Mouse (Mus musculus): Measurements from ENCODE around the gene Fam193b. TPM values are rescaled to one million over a fixed set of nuclear protein-coding genes. Genes with fewer than 3 reads are reported as not detected.
A peak's percentile ranks its signal among the peaks of the same experiment; 100 is the strongest.

Gene Fam193b
- polyA plus RNA-seq, 1 experiment: 47.6 TPM

- H3K4me1 ChIP-seq (ENCODE audit: control insufficient read depth, insufficient read depth, low read length): peaks cover 10% of the 10 kb centered on the region
- H3K4me3 ChIP-seq (ENCODE audit: insufficient read depth, low read length): peak overlapping the region; percentile 96
Observed at GRCm38 (mm10) chr13:55535191-55535590, 35.7 kb downstream of the Fam193b start.

GRCm38 (mm10) chr13:55529198-55529915, 41.6 kb downstream of the Fam193b start, which contains the start of gene Dok3:
Dok3 (minus strand) TSS chr13:55529296.
- peak within 1 kb of the TSS; percentile 62 for H3K4me3 ChIP-seq (ENCODE audit: insufficient read depth, low read length)

More at GRCm38 (mm10) chr13:55535191-55535590, 35.7 kb downstream of the Fam193b start:
- TF ChIP-seq POLR2A (IDR thresholded peaks at IDR 0.05; ENCODE audit: borderline replicate concordance, low read depth, low read length) (no peak), CTCF (IDR thresholded peaks at IDR 0.05; ENCODE audit: low read depth, low read length) (no peak)
- H3K27ac ChIP-seq (ENCODE audit: insufficient read depth, low read depth, low read length): no peak overlapping the region

GRCm38 (mm10) chr13:55527834-55528772, 42.8 kb downstream of the Fam193b start:
- no peak for TF ChIP-seq POLR2A (IDR thresholded peaks at IDR 0.05; ENCODE audit: borderline replicate concordance, low read depth, low read length)
- TF ChIP-seq CTCF (IDR thresholded peaks at IDR 0.05; ENCODE audit: low read depth, low read length): no peak
- Histone ChIP-seq H3K27ac (ENCODE audit: insufficient read depth, low read depth, low read length) (peak overlapping the region; percentile 68), H3K4me3 (ENCODE audit: insufficient read depth, low read length) (peak overlapping the region; percentile 62), H3K4me1 (ENCODE audit: control insufficient read depth, insufficient read depth, low read length) (peaks cover 30% of the 10 kb centered on the region)

More at GRCm38 (mm10) chr13:55529198-55529915, 41.6 kb downstream of the Fam193b start, which contains the start of gene Dok3:
- peak within 1 kb of the TSS; percentile 68 for H3K27ac ChIP-seq (ENCODE audit: insufficient read depth, low read depth, low read length)
- no peak for TF ChIP-seq CTCF (IDR thresholded peaks at IDR 0.05; ENCODE audit: low read depth, low read length)
- no peak for TF ChIP-seq POLR2A (IDR thresholded peaks at IDR 0.05; ENCODE audit: borderline replicate concordance, low read depth, low read length)
- peaks cover 30% of the 10 kb centered on the region for H3K4me1 ChIP-seq (ENCODE audit: control insufficient read depth, insufficient read depth, low read length)

GRCm38 (mm10) chr13:55527212-55527611, 43.7 kb downstream of the Fam193b start:
- Histone ChIP-seq H3K4me3 (ENCODE audit: insufficient read depth, low read length) (no peak overlapping the region), H3K4me1 (ENCODE audit: control insufficient read depth, insufficient read depth, low read length) (peaks cover 30% of the 10 kb centered on the region), H3K27ac (ENCODE audit: insufficient read depth, low read depth, low read length) (no peak overlapping the region)
- no peak for TF ChIP-seq CTCF (IDR thresholded peaks at IDR 0.05; ENCODE audit: low read depth, low read length)

- no peak overlapping the region for H3K27ac ChIP-seq (ENCODE audit: insufficient read depth, low read depth, low read length)
- peaks cover 30% of the 10 kb centered on the region for H3K4me1 ChIP-seq (ENCODE audit: control insufficient read depth, insufficient read depth, low read length)
- H3K4me3 ChIP-seq (ENCODE audit: insufficient read depth, low read length): no peak overlapping the region
- TF ChIP-seq CTCF (IDR thresholded peaks at IDR 0.05; ENCODE audit: low read depth, low read length) (no peak), POLR2A (IDR thresholded peaks at IDR 0.05; ENCODE audit: borderline replicate concordance, low read depth, low read length) (no peak)
Observed at GRCm38 (mm10) chr13:55525733-55526553, 45.0 kb downstream of the Fam193b start.

- TF ChIP-seq CTCF (IDR thresholded peaks at IDR 0.05; ENCODE audit: low read depth, low read length): no peak
- TF ChIP-seq POLR2A (IDR thresholded peaks at IDR 0.05; ENCODE audit: borderline replicate concordance, low read depth, low read length): no peak
- Histone ChIP-seq H3K27ac (ENCODE audit: insufficient read depth, low read depth, low read length) (no peak overlapping the region), H3K4me1 (ENCODE audit: control insufficient read depth, insufficient read depth, low read length) (peaks cover 30% of the 10 kb centered on the region), H3K4me3 (ENCODE audit: insufficient read depth, low read length) (no peak overlapping the region)
Observed at GRCm38 (mm10) chr13:55523951-55524600, 46.8 kb downstream of the Fam193b start.

GRCm38 (mm10) chr13:55523278-55523677, 47.6 kb downstream of the Fam193b start:
- TF ChIP-seq CTCF (IDR thresholded peaks at IDR 0.05; ENCODE audit: low read depth, low read length) (no peak), POLR2A (IDR thresholded peaks at IDR 0.05; ENCODE audit: borderline replicate concordance, low read depth, low read length) (no peak)
- Histone ChIP-seq H3K4me3 (ENCODE audit: insufficient read depth, low read length) (no peak overlapping the region), H3K4me1 (ENCODE audit: control insufficient read depth, insufficient read depth, low read length) (peaks cover 25% of the 10 kb centered on the region), H3K27ac (ENCODE audit: insufficient read depth, low read depth, low read length) (no peak overlapping the region)

- Histone ChIP-seq H3K4me1 (ENCODE audit: control insufficient read depth, insufficient read depth, low read length) (peaks cover 25% of the 10 kb centered on the region), H3K27ac (ENCODE audit: insufficient read depth, low read depth, low read length) (no peak overlapping the region), H3K4me3 (ENCODE audit: insufficient read depth, low read length) (no peak overlapping the region)
- no peak for TF ChIP-seq POLR2A (IDR thresholded peaks at IDR 0.05; ENCODE audit: borderline replicate concordance, low read depth, low read length)
- no peak for TF ChIP-seq CTCF (IDR thresholded peaks at IDR 0.05; ENCODE audit: low read depth, low read length)
Observed at GRCm38 (mm10) chr13:55522730-55523129, 48.2 kb downstream of the Fam193b start.

- Histone ChIP-seq H3K4me3 (ENCODE audit: insufficient read depth, low read length) (no peak overlapping the region), H3K27ac (ENCODE audit: insufficient read depth, low read depth, low read length) (no peak overlapping the region), H3K4me1 (ENCODE audit: control insufficient read depth, insufficient read depth, low read length) (peaks cover 10% of the 10 kb centered on the region)
- TF ChIP-seq CTCF (IDR thresholded peaks at IDR 0.05; ENCODE audit: low read depth, low read length) (no peak), POLR2A (IDR thresholded peaks at IDR 0.05; ENCODE audit: borderline replicate concordance, low read depth, low read length) (no peak)
Observed at GRCm38 (mm10) chr13:55519606-55520005, 51.3 kb downstream of the Fam193b start.
